Mouse (Mus musculus) liver, embryonic 11.5 days (tissue): ENCODE results near the gene Gm10024. TPM values are rescaled to one million over a fixed set of nuclear protein-coding genes. Genes with fewer than 3 reads are reported as not detected.
"Not testable (repeated sequence)": the region's sequence is repeated elsewhere in the genome, so short reads cannot be mapped to it uniquely, and the experiment has no call there.

Experiments
- ATAC-seq: fragments of 200-750 bp; cut with Nextera tagmentation; replicated peaks from 2 replicates; pipeline ENCODE4 v1.8.0; 2017; ENCODE audit warnings: moderate number of reproducible peaks, mild to moderate bottlenecking, moderate TSS enrichment, moderate library complexity; ENCODE audit not compliant: low FRiP score
- DNase-seq: peaks from one replicate; pipeline ENCODE4 v3.0.0-alpha.2; 2017; ENCODE audit warnings: low spot score
- H3K27ac ChIP-seq: fragments of 300-500 bp; sonication (generic); 2 replicates; pipeline ENCODE4 v1.5.1; 2014; ENCODE audit warnings: mild to moderate bottlenecking, low read depth, low read length, control low read depth
- H3K27me3 ChIP-seq: fragments of 300-500 bp; sonication (generic); replicated peaks from 2 replicates; pipeline ENCODE4 v1.6.1; 2014; ENCODE audit warnings: low read length, mixed read lengths; ENCODE audit not compliant: control insufficient read depth, insufficient read depth
- H3K36me3 ChIP-seq: fragments of 300-500 bp; sonication (generic); 2 replicates; pipeline ENCODE4 v1.6.1; 2014; ENCODE audit warnings: mild to moderate bottlenecking, low read length, moderate library complexity, mixed read lengths; ENCODE audit not compliant: control insufficient read depth, insufficient read depth
- H3K4me1 ChIP-seq: fragments of 300-500 bp; sonication (generic); replicated peaks from 2 replicates; pipeline ENCODE4 v1.6.1; 2014; ENCODE audit warnings: low read length, mixed read lengths; ENCODE audit not compliant: control insufficient read depth, insufficient read depth
- H3K4me2 ChIP-seq: fragments of 300-500 bp; sonication (generic); 2 replicates; pipeline ENCODE4 v1.6.1; 2014; ENCODE audit warnings: mild to moderate bottlenecking, control low read depth, moderate library complexity
- H3K4me3 ChIP-seq: fragments of 300-500 bp; sonication (generic); 2 replicates; pipeline ENCODE4 v1.5.1; 2014; ENCODE audit warnings: low read depth, low read length, control low read depth
- H3K9ac ChIP-seq: fragments of 300-500 bp; sonication (generic); 2 replicates; pipeline ENCODE4 v1.6.1; 2014; ENCODE audit warnings: low read depth, low read length, control low read depth
- H3K9me3 ChIP-seq: fragments of 300-500 bp; sonication (generic); 2 replicates; pipeline ENCODE4 v1.6.1; 2016; ENCODE audit warnings: low read length, inconsistent platforms, mixed read lengths; ENCODE audit not compliant: control insufficient read depth
- WGBS: fragments of 180-500 bp; shearing (Covaris S2); extraction: QIAGEN DNeasy Blood & Tissue Kit; methylation state at CpG from one replicate; pipeline ENCODE4 v1.1.7; 2014; 5-methylcytosine and 5-hydroxymethylcytosine counted together
- polyA plus RNA-seq: library from polyadenylated mRNA; unstranded; fragments of >200 nt; fragmentation: Nextera tagmentation; extraction: Ambion mirVana; gene quantifications from 2 replicates; pipeline ENCODE4 v1.2.1, GENCODE M21; 2014

The Gm10024 gene
- polyA plus RNA-seq = not detected in 2 replicates

DNA sequence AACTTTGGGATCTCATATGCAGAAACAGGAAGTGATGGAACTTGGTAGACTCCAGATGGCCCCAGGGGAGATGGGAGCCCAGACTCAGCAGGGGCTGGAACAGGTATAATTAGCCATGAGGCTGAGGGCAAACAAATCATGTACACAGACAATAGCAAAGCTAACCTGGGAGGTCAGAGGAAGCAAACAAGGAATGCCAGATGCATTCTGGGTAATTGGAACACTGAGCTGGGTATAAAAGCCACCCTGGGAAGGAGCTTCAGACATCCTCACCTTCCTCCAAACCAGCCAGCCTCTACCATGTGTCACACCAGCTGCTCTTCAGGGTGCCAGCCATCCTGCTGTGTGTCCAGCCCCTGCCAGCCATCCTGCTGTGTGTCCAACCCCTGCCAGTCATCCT lies at the start of gene Gm10024:
Gm10024 (plus strand) TSS at position 301 of the 400 bp plus-strand sequence.
- H3K36me3 ChIP-seq, H3K4me3 ChIP-seq, H3K4me1 ChIP-seq, H3K27ac ChIP-seq, H3K9ac ChIP-seq, DNase-seq, H3K27me3 ChIP-seq, H3K4me2 ChIP-seq, H3K9me3 ChIP-seq, ATAC-seq: not testable (repeated sequence)

DNA sequence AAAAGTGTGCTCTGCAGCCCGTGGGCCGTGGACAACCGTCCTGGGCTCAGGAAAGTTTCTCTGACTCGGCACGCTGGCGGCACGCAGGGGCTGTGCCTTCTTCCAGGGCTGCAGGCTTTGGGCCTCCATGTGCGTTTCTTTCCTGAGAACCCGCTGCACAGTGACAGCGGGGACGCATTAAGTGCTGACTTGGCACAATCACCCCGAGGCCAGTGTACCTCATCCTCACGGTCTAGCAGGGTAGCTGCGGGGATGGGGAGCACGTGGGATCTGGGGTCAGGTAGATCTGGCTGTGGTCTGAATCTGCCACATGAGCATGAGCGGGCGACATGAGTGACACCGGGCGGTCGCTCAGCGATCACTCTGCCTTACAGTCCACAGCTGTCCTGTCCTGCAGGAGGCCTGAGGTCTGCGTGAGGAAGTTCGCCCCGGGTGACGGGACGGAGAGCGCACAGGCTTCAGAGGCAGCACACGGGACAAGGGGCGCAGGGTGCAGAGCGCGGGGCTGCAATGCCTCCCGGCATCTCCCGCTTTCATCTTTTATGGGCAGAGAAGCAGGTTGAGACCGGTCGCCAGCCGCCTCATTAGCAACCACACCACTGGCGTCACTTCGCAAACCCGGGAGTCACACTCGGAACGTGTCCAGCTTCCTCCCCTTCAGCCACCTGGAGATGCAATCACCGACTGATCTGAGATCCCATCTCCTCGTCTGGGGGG lies 47.1 kb upstream of the Gm10024 start:
- ATAC-seq (no peak), DNase-seq (no peak)
- H3K4me3 ChIP-seq = no peak overlapping the region
- H3K9ac ChIP-seq = no peak overlapping the region
- no peaks in the 10 kb centered on the region for H3K4me1 ChIP-seq
- no peak overlapping the region for H3K27ac ChIP-seq
- H3K4me2 ChIP-seq = no peak overlapping the region
- 37% methylated on average over 43 of the region's 43 CpGs for WGBS
- H3K27me3 ChIP-seq = peaks cover 23% of the 10 kb centered on the region
- no peaks in the 10 kb centered on the region for H3K9me3 ChIP-seq
- no peaks in the 10 kb centered on the region for H3K36me3 ChIP-seq

DNA sequence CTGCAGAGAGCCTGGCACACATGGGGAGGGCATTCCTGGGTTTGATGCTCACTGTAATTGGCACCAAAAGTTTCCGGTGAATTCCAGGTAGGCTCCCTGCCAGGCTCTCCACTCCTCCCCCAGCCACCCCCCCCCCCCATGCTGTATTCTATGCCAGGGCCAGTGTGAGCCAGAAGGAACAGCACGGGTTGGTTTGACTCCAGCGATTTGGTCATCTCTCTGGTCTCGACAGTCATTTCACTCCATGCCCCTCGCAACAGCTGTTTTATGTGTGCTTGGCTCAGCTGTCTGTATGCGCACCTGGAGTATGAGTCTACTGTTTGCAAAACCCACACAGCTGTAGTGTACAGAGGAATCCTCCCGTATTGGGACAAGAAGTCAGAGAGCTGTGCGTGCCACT lies 44.9 kb upstream of the Gm10024 start:
- no peak for DNase-seq
- WGBS = 82% methylated on average over 8 of the region's 8 CpGs

GRCm38 (mm10) chr10:77667402-77667801 lies 43.9 kb upstream of the Gm10024 start:
- H3K27ac ChIP-seq = no peak overlapping the region
- peaks cover 23% of the 10 kb centered on the region for H3K27me3 ChIP-seq
- H3K4me2 ChIP-seq = no peak overlapping the region
- H3K4me3 ChIP-seq = no peak overlapping the region
- DNase-seq (no peak), ATAC-seq (no peak)
- no peaks in the 10 kb centered on the region for H3K9me3 ChIP-seq
- H3K4me1 ChIP-seq = peaks cover 6% of the 10 kb centered on the region; the same call in 1 of the 2 replicates
- H3K9ac ChIP-seq = no peak overlapping the region
- no peaks in the 10 kb centered on the region for H3K36me3 ChIP-seq
- 65% methylated on average over 4 of the region's 4 CpGs for WGBS

More for the DNA sequence above, 44.9 kb upstream of the Gm10024 start:
- no peak for ATAC-seq
- Histone ChIP-seq H3K4me2 (no peak overlapping the region), H3K9me3 (no peaks in the 10 kb centered on the region), H3K4me1 (peaks cover 6% of the 10 kb centered on the region; the same call in 1 of the 2 replicates), H3K27me3 (peaks cover 23% of the 10 kb centered on the region), H3K4me3 (no peak overlapping the region), H3K27ac (no peak overlapping the region), H3K9ac (no peak overlapping the region), H3K36me3 (no peaks in the 10 kb centered on the region)

DNA sequence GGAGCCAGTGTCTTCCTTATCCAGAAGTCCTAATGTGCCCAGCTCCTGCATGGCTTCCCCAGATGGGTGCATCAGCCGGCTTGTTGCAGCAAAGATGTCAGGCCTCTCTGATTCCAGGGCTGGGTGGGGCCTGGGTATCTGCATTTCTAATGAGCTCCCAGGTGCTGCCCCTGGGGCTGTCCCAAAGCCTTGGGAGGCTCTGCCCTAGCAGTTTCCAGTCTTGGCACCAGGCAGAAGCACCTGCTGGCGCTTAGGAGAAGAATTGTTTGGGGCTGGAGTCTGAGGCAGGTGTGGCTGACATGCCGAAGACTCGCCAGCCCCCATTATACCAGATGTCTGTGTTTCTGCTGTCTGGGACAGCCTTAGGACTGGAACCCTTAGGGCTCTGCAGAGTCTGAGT lies 40.5 kb upstream of the Gm10024 start:
- peak overlapping the region; percentile 54 for H3K27ac ChIP-seq
- H3K4me1 ChIP-seq = peaks cover 6% of the 10 kb centered on the region
- DNase-seq = no peak
- H3K4me3 ChIP-seq = no peak overlapping the region
- ATAC-seq = no peak
- H3K4me2 ChIP-seq = no peak overlapping the region
- H3K9me3 ChIP-seq = no peaks in the 10 kb centered on the region
- H3K9ac ChIP-seq = no peak overlapping the region
- H3K36me3 ChIP-seq = no peaks in the 10 kb centered on the region
- WGBS = 75% methylated on average over 4 of the region's 4 CpGs
- H3K27me3 ChIP-seq = peaks cover 14% of the 10 kb centered on the region

DNA sequence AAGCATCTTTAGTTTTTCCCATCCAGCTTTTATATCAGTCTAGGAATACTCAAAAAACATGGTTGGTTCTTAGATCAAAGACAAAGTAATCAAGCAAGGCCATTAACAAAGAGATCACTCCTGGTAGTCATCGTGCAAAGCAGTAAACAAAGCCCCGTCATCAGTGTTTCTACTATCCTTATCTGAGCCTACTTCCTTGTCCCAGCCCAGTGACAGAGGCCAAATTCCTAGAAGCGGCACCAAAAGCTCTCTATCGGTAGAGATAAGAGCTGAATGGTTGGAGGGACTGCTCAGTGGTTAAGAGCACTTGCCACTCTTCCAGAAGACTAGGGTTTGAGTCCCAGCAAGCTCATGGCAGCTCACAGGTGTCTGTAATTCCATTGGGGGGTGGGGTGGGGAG lies 39.7 kb upstream of the Gm10024 start:
- Histone ChIP-seq H3K9me3 (no peaks in the 10 kb centered on the region), H3K27me3 (peaks cover 18% of the 10 kb centered on the region), H3K4me3 (no peak overlapping the region), H3K4me2 (peak overlapping the region; percentile 23), H3K4me1 (peaks cover 6% of the 10 kb centered on the region), H3K27ac (peak overlapping the region; percentile 54), H3K9ac (no peak overlapping the region), H3K36me3 (no peaks in the 10 kb centered on the region)
- no peak for DNase-seq
- WGBS = 9% methylated on average over 4 of the region's 4 CpGs
- ATAC-seq = peak; percentile 94

- no peak for ATAC-seq
- WGBS = 55% methylated on average over 13 of the region's 13 CpGs
- H3K27me3 ChIP-seq = peaks cover 39% of the 10 kb centered on the region
Measured at GRCm38 (mm10) chr10:77673765-77674164, 37.5 kb upstream of the Gm10024 start.

GRCm38 (mm10) chr10:77677562-77677961 lies 33.7 kb upstream of the Gm10024 start:
- 4% methylated on average over 35 of the region's 35 CpGs for WGBS
- Histone ChIP-seq H3K4me2 (peak overlapping the region; percentile 51), H3K36me3 (no peaks in the 10 kb centered on the region), H3K27me3 (peaks cover 52% of the 10 kb centered on the region), H3K4me1 (no peaks in the 10 kb centered on the region; the same call in 1 of the 2 replicates), H3K27ac (no peak overlapping the region), H3K4me3 (peak overlapping the region; percentile 22; the same call in 1 of the 2 replicates), H3K9ac (no peak overlapping the region), H3K9me3 (no peaks in the 10 kb centered on the region)
- DNase-seq (no peak), ATAC-seq (no peak)

More at GRCm38 (mm10) chr10:77673765-77674164, 37.5 kb upstream of the Gm10024 start:
- no peak for DNase-seq
- H3K9me3 ChIP-seq = no peaks in the 10 kb centered on the region
- H3K36me3 ChIP-seq = no peaks in the 10 kb centered on the region
- H3K9ac ChIP-seq = no peak overlapping the region
- H3K4me2 ChIP-seq = no peak overlapping the region
- no peak overlapping the region for H3K4me3 ChIP-seq
- H3K27ac ChIP-seq = no peak overlapping the region
- peaks cover 6% of the 10 kb centered on the region for H3K4me1 ChIP-seq

DNA sequence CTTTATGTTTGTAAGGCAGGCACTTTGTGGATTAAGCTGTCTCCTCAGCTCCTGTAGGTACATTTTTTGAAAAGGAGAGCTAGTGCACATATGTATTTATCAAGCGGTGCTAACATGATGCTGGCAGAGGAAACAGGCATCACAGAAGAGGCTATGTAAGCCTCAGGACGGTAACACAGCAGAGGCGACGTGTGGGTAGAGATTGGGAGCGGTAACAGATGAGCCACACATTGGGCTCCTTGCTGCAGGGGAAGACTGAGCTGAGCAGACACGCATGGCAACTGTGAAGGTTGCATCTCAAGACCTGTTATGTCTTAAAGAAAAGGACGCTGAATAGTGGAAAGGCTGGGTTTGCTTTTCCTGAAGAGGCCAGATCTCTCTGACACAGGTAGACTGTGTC lies 28.3 kb upstream of the Gm10024 start:
- Histone ChIP-seq H3K4me2 (no peak overlapping the region), H3K4me3 (no peak overlapping the region), H3K27ac (no peak overlapping the region), H3K9ac (no peak overlapping the region), H3K9me3 (no peaks in the 10 kb centered on the region), H3K27me3 (peaks cover 70% of the 10 kb centered on the region), H3K4me1 (no peaks in the 10 kb centered on the region), H3K36me3 (no peaks in the 10 kb centered on the region)
- WGBS = 68% methylated on average over 7 of the region's 7 CpGs
- ATAC-seq (no peak), DNase-seq (no peak)
